Mouse (Mus musculus) hindbrain, postnatal 0 days (tissue): Measurements from ENCODE around the gene Tfpi2. TPM values are rescaled to one million over a fixed set of nuclear protein-coding genes. Genes with fewer than 3 reads are reported as not detected.
A peak's percentile ranks its signal among the peaks of the same experiment; 100 is the strongest.

ENCODE experiments used
- ATAC-seq: fragments of 200-750 bp; cut with Nextera tagmentation; 2 replicates; pipeline ENCODE4 v1.8.0; 2017; ENCODE audit warnings: mild to moderate bottlenecking, moderate TSS enrichment, moderate library complexity
- DNase-seq: peaks from one replicate; pipeline ENCODE4 v3.0.0-alpha.2; 2015; ENCODE audit warnings: low spot score
- H3K27ac ChIP-seq: fragments of 300-500 bp; sonication (generic); 2 replicates; pipeline ENCODE4 v1.5.1; 2014; ENCODE audit warnings: mild to moderate bottlenecking
- H3K27me3 ChIP-seq: fragments of 300-500 bp; sonication (generic); 2 replicates; pipeline ENCODE4 v1.6.1; 2014; ENCODE audit warnings: low read length, mixed read lengths; ENCODE audit not compliant: insufficient read depth
- H3K36me3 ChIP-seq: fragments of 300-500 bp; sonication (generic); 2 replicates; pipeline ENCODE4 v1.6.1; 2014; ENCODE audit warnings: low read length, mixed read lengths; ENCODE audit not compliant: insufficient read depth
- H3K4me1 ChIP-seq: fragments of 300-500 bp; sonication (generic); 2 replicates; pipeline ENCODE4 v1.6.1; 2014; ENCODE audit warnings: antibody characterized with exemption, low read length, mixed read lengths; ENCODE audit not compliant: insufficient read depth
- H3K4me2 ChIP-seq: fragments of 300-500 bp; sonication (generic); 2 replicates; pipeline ENCODE4 v1.6.1; 2014; ENCODE audit warnings: low read depth, mild to moderate bottlenecking, low read length, moderate library complexity, mixed read lengths
- H3K4me3 ChIP-seq: fragments of 300-500 bp; sonication (generic); 2 replicates; pipeline ENCODE4 v1.5.1; 2014; ENCODE audit warnings: low read length
- H3K9ac ChIP-seq: fragments of 300-500 bp; sonication (generic); replicated peaks from 2 replicates; pipeline ENCODE4 v1.6.1; 2014; ENCODE audit warnings: mild to moderate bottlenecking, low read length, moderate library complexity, mixed read lengths
- H3K9me3 ChIP-seq: fragments of 300-500 bp; sonication (generic); 2 replicates; pipeline ENCODE4 v1.6.1; 2016; ENCODE audit warnings: low read length, mixed read lengths
- CTCF ChIP-seq: IDR thresholded peaks from 2 replicates; pipeline ENCODE4 v1.5.1; 2016; ENCODE audit warnings: antibody characterized with exemption, control low read depth, low read depth
- WGBS: fragments of 180-500 bp; shearing (Covaris S2); extraction: QIAGEN DNeasy Blood & Tissue Kit; methylation state at CpG from one replicate; pipeline ENCODE4 v1.1.7; 2014; 5-methylcytosine and 5-hydroxymethylcytosine counted together
- polyA plus RNA-seq: library from polyadenylated mRNA; unstranded; fragments of >200 nt; fragmentation: Nextera tagmentation; extraction: Ambion mirVana; gene quantifications from 2 replicates; pipeline ENCODE4 v1.2.1, GENCODE M21; 2015
- total RNA-seq: library from RNA; depleted of rRNA; stranded (reverse); fragments of >200 nt; gene quantifications from 2 replicates; pipeline ENCODE4 v1.2.3, GENCODE M21; 2014; rRNA removed

The Tfpi2 gene
- total RNA-seq (not detected in 2 replicates), polyA plus RNA-seq (0.49 and 0.53 TPM in 2 replicates)

- no peaks in the 10 kb centered on the region for H3K36me3 ChIP-seq
- no peak for ATAC-seq
- TF ChIP-seq CTCF, result no peak
- no peaks in the 10 kb centered on the region for H3K27me3 ChIP-seq
- no peaks in the 10 kb centered on the region for H3K9me3 ChIP-seq
- DNase-seq, result no peak
- H3K9ac ChIP-seq, result no peak within 1 kb of the TSS
- no peak within 1 kb of the TSS for H3K4me2 ChIP-seq
- H3K4me3 ChIP-seq, result no peak within 1 kb of the TSS
- no peaks in the 10 kb centered on the region for H3K4me1 ChIP-seq
- no peak within 1 kb of the TSS for H3K27ac ChIP-seq
- 88% methylated on average over 3 of the region's 3 CpGs for WGBS
Measured at GRCm38 (mm10) chr6:3988750-3989149, at the start of gene Tfpi2. Gene Tfpi2, minus strand, starts transcription at chr6:3988919.

DNA sequence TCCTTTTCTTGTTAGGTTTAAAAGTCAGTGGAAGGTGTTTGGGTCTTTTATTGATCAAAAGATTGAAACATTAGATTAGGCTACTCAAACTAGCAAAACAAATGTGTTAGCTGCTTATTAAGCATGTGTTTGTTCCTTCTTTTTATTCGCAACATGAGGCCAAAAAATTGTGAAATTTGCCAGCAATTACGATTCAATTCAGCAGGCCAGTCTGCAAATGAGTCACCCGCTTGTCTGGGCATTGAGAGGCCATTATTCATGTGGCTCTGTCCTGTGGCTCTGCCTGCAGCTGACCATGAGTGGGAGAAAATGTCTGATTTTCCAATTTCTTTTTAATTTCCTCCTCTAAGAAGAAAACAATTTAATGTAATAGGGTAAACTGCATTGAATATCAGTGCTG, 42.2 kb upstream of the Tfpi2 start:
- ATAC-seq (no peak), DNase-seq (peak; percentile 5)
- TF ChIP-seq CTCF, result no peak
- Histone ChIP-seq H3K9ac (no peak overlapping the region), H3K9me3 (no peaks in the 10 kb centered on the region), H3K36me3 (no peaks in the 10 kb centered on the region), H3K4me1 (no peaks in the 10 kb centered on the region), H3K27me3 (no peaks in the 10 kb centered on the region), H3K27ac (no peak overlapping the region), H3K4me2 (no peak overlapping the region), H3K4me3 (no peak overlapping the region)
- 64% methylated on average over 3 of the region's 3 CpGs for WGBS

- 70% methylated on average over 2 of the region's 2 CpGs for WGBS
- H3K27me3 ChIP-seq, result no peaks in the 10 kb centered on the region
- no peak for ATAC-seq
Measured at GRCm38 (mm10) chr6:4026367-4026766, 37.6 kb upstream of the Tfpi2 start.

GRCm38 (mm10) chr6:4022645-4023044, 33.9 kb upstream of the Tfpi2 start:
- Histone ChIP-seq H3K27me3 (no peaks in the 10 kb centered on the region), H3K4me1 (no peaks in the 10 kb centered on the region), H3K9me3 (no peaks in the 10 kb centered on the region), H3K4me3 (no peak overlapping the region), H3K27ac (no peak overlapping the region), H3K4me2 (no peak overlapping the region), H3K9ac (no peak overlapping the region), H3K36me3 (no peaks in the 10 kb centered on the region)
- 41% methylated on average over 1 of the region's 1 CpGs for whole genome bisulfite sequencing
- DNase-seq (no peak), ATAC-seq (no peak)
- TF ChIP-seq CTCF, result no peak

More at GRCm38 (mm10) chr6:4026367-4026766, 37.6 kb upstream of the Tfpi2 start:
- TF ChIP-seq CTCF, result no peak
- H3K4me1 ChIP-seq, result no peaks in the 10 kb centered on the region
- H3K9me3 ChIP-seq, result no peaks in the 10 kb centered on the region
- no peak overlapping the region for H3K4me3 ChIP-seq
- no peak overlapping the region for H3K27ac ChIP-seq
- no peak overlapping the region for H3K4me2 ChIP-seq
- H3K9ac ChIP-seq, result no peak overlapping the region
- H3K36me3 ChIP-seq, result no peaks in the 10 kb centered on the region
- DNase-seq, result no peak

- ATAC-seq, result no peak
Measured at GRCm38 (mm10) chr6:4009548-4009947, 20.8 kb upstream of the Tfpi2 start.

DNA sequence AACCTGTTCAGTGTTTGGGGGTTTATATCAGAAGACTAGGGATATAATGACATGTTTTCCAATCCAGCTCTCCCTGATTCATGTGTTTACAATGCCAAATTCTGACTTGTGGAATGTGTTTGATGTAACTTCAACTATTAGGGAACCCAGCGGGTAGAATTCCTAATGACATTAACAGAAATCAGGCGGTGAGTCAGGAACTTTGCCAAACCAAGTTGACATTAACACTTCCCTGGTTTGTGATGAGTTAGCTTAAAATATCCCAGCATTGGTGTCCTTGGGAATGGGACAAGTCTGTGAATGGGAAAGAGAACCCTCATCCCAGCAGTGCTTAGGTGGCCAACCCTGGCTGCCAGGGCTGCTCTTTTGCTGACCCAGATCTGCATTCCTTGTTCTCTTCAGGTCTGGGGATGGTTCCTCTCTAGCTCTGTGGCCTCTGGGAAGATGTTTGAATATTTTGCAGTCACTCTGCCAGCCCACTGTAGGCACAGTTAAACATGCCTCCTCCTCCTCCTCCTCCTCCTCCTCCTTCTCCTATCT, 19.9 kb upstream of the Tfpi2 start:
- H3K27me3 ChIP-seq, result no peaks in the 10 kb centered on the region
- H3K36me3 ChIP-seq, result no peaks in the 10 kb centered on the region
- no peak overlapping the region for H3K27ac ChIP-seq
- ATAC-seq, result no peak
- 67% methylated on average over 2 of the region's 2 CpGs for WGBS
- no peak overlapping the region for H3K9ac ChIP-seq
- no peak overlapping the region for H3K4me3 ChIP-seq
- H3K9me3 ChIP-seq, result no peaks in the 10 kb centered on the region
- H3K4me2 ChIP-seq, result no peak overlapping the region
- H3K4me1 ChIP-seq, result 0 out of 2 replicates have a peak, but pooled peaks cover 4% of the 10 kb centered on the region
- no peak for DNase-seq
- no peak for TF ChIP-seq CTCF

More at GRCm38 (mm10) chr6:4009548-4009947, 20.8 kb upstream of the Tfpi2 start:
- no peak overlapping the region for H3K27ac ChIP-seq
- H3K4me3 ChIP-seq, result no peak overlapping the region
- H3K27me3 ChIP-seq, result no peaks in the 10 kb centered on the region
- H3K4me2 ChIP-seq, result no peak overlapping the region
- H3K36me3 ChIP-seq, result no peaks in the 10 kb centered on the region
- H3K9ac ChIP-seq, result no peak overlapping the region
- no peak for TF ChIP-seq CTCF
- DNase-seq, result no peak
- no peaks in the 10 kb centered on the region for H3K4me1 ChIP-seq
- H3K9me3 ChIP-seq, result no peaks in the 10 kb centered on the region

DNA sequence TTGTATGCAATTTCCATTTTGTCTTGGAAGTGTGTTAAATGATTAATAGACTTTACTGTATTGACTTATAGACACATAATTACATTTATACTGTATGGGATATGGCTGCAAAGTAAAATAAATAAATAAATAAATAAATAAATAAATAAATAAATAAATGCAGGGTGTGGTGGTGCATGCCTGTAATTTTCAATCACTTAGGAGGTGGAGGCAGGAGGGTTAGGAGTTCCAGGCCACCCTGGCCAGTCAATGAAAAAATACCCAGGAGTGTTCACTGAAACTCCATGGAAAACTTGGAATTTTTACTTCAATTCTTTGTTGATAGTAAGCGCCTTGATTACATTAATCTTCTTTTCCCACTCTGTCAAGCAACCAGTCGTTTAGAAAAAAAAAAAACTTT, 16.1 kb upstream of the Tfpi2 start:
- ATAC-seq (no peak; the same call in 1 of the 2 replicates), DNase-seq (no peak)
- WGBS, result 69% methylated on average over 2 of the region's 2 CpGs
- no peaks in the 10 kb centered on the region for H3K27me3 ChIP-seq
- TF ChIP-seq CTCF, result no peak
- H3K36me3 ChIP-seq, result no peaks in the 10 kb centered on the region
- no peak overlapping the region; the same call in 1 of the 2 replicates for H3K9ac ChIP-seq
- 0 out of 2 replicates have a peak, but pooled peaks cover 4% of the 10 kb centered on the region for H3K4me1 ChIP-seq
- peak overlapping the region; percentile 57 for H3K4me2 ChIP-seq
- no peaks in the 10 kb centered on the region for H3K9me3 ChIP-seq
- no peak overlapping the region for H3K27ac ChIP-seq
- H3K4me3 ChIP-seq, result peak overlapping the region; percentile 39; the same call in 1 of the 2 replicates
